Mouse (Mus musculus) bone marrow macrophage, adult 2 months (primary cell): ENCODE data around the gene Ddx43.

ENCODE experiments used
- CTCF ChIP-seq: IDR thresholded peaks from 2 replicates; pipeline ENCODE4 v1.5.1; 2012; ENCODE audit warnings: low read depth, mild to moderate bottlenecking, low read length, moderate library complexity
- POLR2A ChIP-seq: IDR thresholded peaks from 2 replicates; pipeline ENCODE4 v1.6.1; 2012; ENCODE audit warnings: mild to moderate bottlenecking, low read depth, low read length, borderline replicate concordance

GRCm38 (mm10) chr9:78396517-78396916, 940 bp downstream of the Ddx43 start:
- TF ChIP-seq POLR2A (no peak), CTCF (no peak)
